In genomic region chr11:26454081-26454480, GRCm38 (mm10) we compare ENCODE assay signal across 16 mouse cellular contexts.
"Had no signal": no experiment of that assay in that cellular context is flagged by ENCODE, and none has a peak within 500 bp of the region (broad histone marks: within the 10 kb centered on the region; RNA-seq: fewer than 3 reads in every experiment).

No protein-coding gene starts in this region.

- H3K27me3 ChIP-seq: lung, embryonic 15.5 days; midbrain, embryonic 13.5 days; midbrain, embryonic 15.5 days; neural tube, embryonic 12.5 days; stomach, embryonic 15.5 days had no signal

- ATAC-seq: lung, postnatal 0 days; midbrain, embryonic 13.5 days; midbrain, embryonic 15.5 days had no signal

- H3K4me1 ChIP-seq: lung, embryonic 15.5 days; midbrain, embryonic 13.5 days; midbrain, embryonic 15.5 days; neural tube, embryonic 12.5 days; stomach, embryonic 15.5 days had no signal

- H3K4me3 ChIP-seq: lung, embryonic 15.5 days; midbrain, embryonic 13.5 days; midbrain, embryonic 15.5 days; neural tube, embryonic 12.5 days; stomach, embryonic 15.5 days had no signal

- H3K27ac ChIP-seq: lung, embryonic 15.5 days; midbrain, embryonic 13.5 days; midbrain, embryonic 15.5 days; neural tube, embryonic 12.5 days; stomach, embryonic 15.5 days; stomach, postnatal 0 days had no signal

- H3K9ac ChIP-seq: lung, embryonic 15.5 days; midbrain, embryonic 13.5 days; midbrain, embryonic 15.5 days; neural tube, embryonic 12.5 days; stomach, embryonic 15.5 days had no signal

- H3K4me2 ChIP-seq: lung, embryonic 15.5 days; midbrain, embryonic 11.5 days; midbrain, embryonic 13.5 days; midbrain, embryonic 15.5 days; neural tube, embryonic 12.5 days; stomach, embryonic 15.5 days had no signal

- H3K9me3 ChIP-seq: lung, embryonic 15.5 days; midbrain, embryonic 13.5 days; midbrain, embryonic 15.5 days; neural tube, embryonic 12.5 days; stomach, embryonic 15.5 days had no signal

- H3K36me3 ChIP-seq: lung, embryonic 15.5 days; midbrain, embryonic 13.5 days; midbrain, embryonic 15.5 days; neural tube, embryonic 12.5 days; stomach, embryonic 15.5 days had no signal

- DNase-seq: lung, adult 2 months; lung, postnatal 14 days; lung, postnatal 36 days; right cerebral cortex, postnatal 14 days; spleen, adult 18-20 months; thymus, adult 2 months; thymus, postnatal 25 days; thymus, postnatal 4 days had no signal
